Mouse (Mus musculus): ENCODE measurements around the gene Mical3.

Mical3 gene

GRCm38 (mm10) chr6:121014339-121014738, 116.5 kb downstream of the Mical3 start:
- no peak for DNase-seq (ENCODE audit: low spot score)

- peak; percentile 22 for DNase-seq (ENCODE audit: low spot score)
These were observed 117.0 kb downstream of the Mical3 start for GRCm38 (mm10) chr6:121013750-121014149.

- no peak for DNase-seq (ENCODE audit: low spot score)
These were observed 119.1 kb downstream of the Mical3 start for GRCm38 (mm10) chr6:121011709-121012108.

- DNase-seq (ENCODE audit: low spot score): no peak
These were observed 121.1 kb downstream of the Mical3 start for GRCm38 (mm10) chr6:121009651-121010050.

GRCm38 (mm10) chr6:121004959-121005358, 125.8 kb downstream of the Mical3 start:
- DNase-seq (ENCODE audit: low spot score): no peak

GRCm38 (mm10) chr6:121002952-121003351, 127.8 kb downstream of the Mical3 start:
- no peak for DNase-seq (ENCODE audit: low spot score)

GRCm38 (mm10) chr6:120999860-121000526, 130.8 kb downstream of the Mical3 start:
- DNase-seq (ENCODE audit: low spot score): no peak

- DNase-seq (ENCODE audit: low spot score): no peak
These were observed 131.7 kb downstream of the Mical3 start for GRCm38 (mm10) chr6:120999087-120999486.

GRCm38 (mm10) chr6:120996607-120997006, 134.2 kb downstream of the Mical3 start:
- DNase-seq (ENCODE audit: low spot score): no peak

- no peak for DNase-seq (ENCODE audit: low spot score)
These were observed 135.3 kb downstream of the Mical3 start for GRCm38 (mm10) chr6:120995541-120995940.

- DNase-seq (ENCODE audit: low spot score): no peak
These were observed 138.9 kb downstream of the Mical3 start for GRCm38 (mm10) chr6:120991857-120992256.

GRCm38 (mm10) chr6:120987571-120988084, 143.2 kb downstream of the Mical3 start:
- DNase-seq (ENCODE audit: low spot score): peak; percentile 61

GRCm38 (mm10) chr6:120987164-120987563, 143.6 kb downstream of the Mical3 start:
- no peak for DNase-seq (ENCODE audit: low spot score)

- DNase-seq (ENCODE audit: low spot score): no peak
These were observed 144.6 kb downstream of the Mical3 start for GRCm38 (mm10) chr6:120986172-120986571.

GRCm38 (mm10) chr6:120982314-120982713, 148.5 kb downstream of the Mical3 start:
- no peak for DNase-seq (ENCODE audit: low spot score)

GRCm38 (mm10) chr6:120981537-120981936, 149.3 kb downstream of the Mical3 start:
- DNase-seq (ENCODE audit: low spot score): no peak

GRCm38 (mm10) chr6:120978019-120978621, 152.7 kb downstream of the Mical3 start:
- peak; percentile 35 for DNase-seq (ENCODE audit: low spot score)

GRCm38 (mm10) chr6:120976991-120977390, 153.8 kb downstream of the Mical3 start:
- DNase-seq (ENCODE audit: low spot score): no peak

GRCm38 (mm10) chr6:120976097-120976496, 154.7 kb downstream of the Mical3 start:
- DNase-seq (ENCODE audit: low spot score): peak; percentile 38

- peak; percentile 47 for DNase-seq (ENCODE audit: low spot score)
These were observed 158.8 kb downstream of the Mical3 start for GRCm38 (mm10) chr6:120971797-120972590.

GRCm38 (mm10) chr6:120970939-120971796, 159.6 kb downstream of the Mical3 start:
- no peak for DNase-seq (ENCODE audit: low spot score)

- DNase-seq (ENCODE audit: low spot score): no peak
These were observed 165.0 kb downstream of the Mical3 start for GRCm38 (mm10) chr6:120965814-120966213.
